Comparison of ENCODE assay signal across 8 mouse cellular contexts in the genomic region with DNA sequence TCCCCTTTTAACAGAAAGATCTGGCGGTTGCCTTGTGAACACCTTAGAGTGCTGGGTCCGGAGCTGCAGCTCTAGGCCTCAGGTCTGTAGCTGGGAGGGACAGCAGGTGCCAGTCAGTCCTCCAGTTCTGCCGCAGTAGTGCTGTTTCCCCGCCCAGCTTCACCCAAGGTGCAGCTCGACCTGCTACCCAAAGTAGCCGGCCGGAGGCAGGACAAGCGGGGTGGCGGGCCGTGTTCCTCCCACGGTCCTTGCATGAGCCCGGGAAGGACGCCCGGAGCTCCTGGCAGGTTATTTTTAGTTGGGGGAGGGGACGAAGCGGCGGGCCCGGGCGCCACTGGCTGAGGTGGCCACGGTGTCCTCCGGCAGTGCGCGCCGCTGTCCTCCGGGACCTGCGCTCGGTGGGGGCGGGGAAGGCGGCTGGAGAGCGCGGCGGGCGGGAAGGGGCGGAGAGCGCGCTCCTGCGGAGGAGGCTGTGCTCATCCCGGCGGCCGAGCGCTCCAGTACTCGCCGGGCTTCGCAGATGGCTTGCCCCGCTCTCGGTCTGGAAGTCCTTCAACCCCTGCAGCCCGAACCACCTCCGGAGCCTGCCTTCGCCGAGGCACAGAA. TPM values are rescaled to one million over a fixed set of nuclear protein-coding genes. Genes with fewer than 3 reads are reported as not detected.
DNase-seq lines count a peak whose midpoint lies in the region; ATAC-seq lines count a peak whose summit lies in the region.

A gene (plus strand): TSS at position 438 of the 606 bp plus-strand sequence.

- DNase-seq in adrenal gland, adult 18-20 months (ENCODE audit: low spot score in 2 of 2): peak; percentile 77 to 80
- DNase-seq in cerebellum, adult 9-10 months: peak; percentile 81
- DNase-seq in frontal cortex, postnatal 36 days (ENCODE audit: low spot score in 2 of 2): peak; percentile 56 to 63
- DNase-seq in hindbrain, embryonic 11.5 days (ENCODE audit: low spot score): no peak
- peak; percentile 44 to 65 for DNase-seq in layer of hippocampus, postnatal 14 days (ENCODE audit: low spot score in 2 of 2)
- peak; percentile 67 for DNase-seq in right cerebral cortex, postnatal 14 days

- peak within 1 kb of the TSS; percentile 74 for H3K9ac ChIP-seq in hindbrain, embryonic 11.5 days (ENCODE audit: low read depth, low read length)
- H3K9ac ChIP-seq in lung, embryonic 15.5 days: peak within 1 kb of the TSS; percentile 63

- H3K4me1 ChIP-seq in hindbrain, embryonic 11.5 days (replicated peaks; ENCODE audit: control insufficient read depth, insufficient read depth, low read length): peaks cover 5% of the 10 kb centered on the region; the same call in 1 of the 2 replicates
- peaks cover 26% of the 10 kb centered on the region for H3K4me1 ChIP-seq in lung, embryonic 15.5 days

- no peaks in the 10 kb centered on the region for H3K9me3 ChIP-seq in hindbrain, embryonic 11.5 days (ENCODE audit: control insufficient read depth, low read length)
- no peaks in the 10 kb centered on the region for H3K9me3 ChIP-seq in lung, embryonic 15.5 days

- WGBS in hindbrain, embryonic 11.5 days: under 1% methylated on average over 34 of the region's 50 CpGs
- 2% methylated on average over 40 of the region's 50 CpGs for WGBS in lung, embryonic 15.5 days

- peak within 1 kb of the TSS; percentile 62 for H3K4me2 ChIP-seq in hindbrain, embryonic 11.5 days (replicated peaks; ENCODE audit: low read depth, low read length)
- peak within 1 kb of the TSS; percentile 91 for H3K4me2 ChIP-seq in lung, embryonic 15.5 days

- no peaks in the 10 kb centered on the region for H3K27me3 ChIP-seq in hindbrain, embryonic 11.5 days (ENCODE audit: control insufficient read depth, insufficient read depth, low read length)
- H3K27me3 ChIP-seq in lung, embryonic 15.5 days: peaks cover 13% of the 10 kb centered on the region

- ATAC-seq in hindbrain, embryonic 11.5 days (ENCODE audit: low FRiP score): peak; percentile 89
- peak; percentile 82 for ATAC-seq in lung, embryonic 15.5 days (ENCODE audit: borderline replicate concordance, extremely low read depth, low FRiP score, low TSS enrichment)
- ATAC-seq in CD4-positive, CD25-positive, alpha-beta regulatory T cell, adult 4 months: no peak

- no peaks in the 10 kb centered on the region for H3K36me3 ChIP-seq in hindbrain, embryonic 11.5 days (ENCODE audit: control insufficient read depth, insufficient read depth, low read length)
- H3K36me3 ChIP-seq in lung, embryonic 15.5 days: no peaks in the 10 kb centered on the region

- H3K27ac ChIP-seq in hindbrain, embryonic 11.5 days (ENCODE audit: low read depth, low read length): peak within 1 kb of the TSS; percentile 18; the same call in 1 of the 2 replicates
- peak within 1 kb of the TSS; percentile 92 for H3K27ac ChIP-seq in lung, embryonic 15.5 days

- peak within 1 kb of the TSS; percentile 67 for H3K4me3 ChIP-seq in hindbrain, embryonic 11.5 days (ENCODE audit: low read depth, low read length)
- H3K4me3 ChIP-seq in lung, embryonic 15.5 days: peak within 1 kb of the TSS; percentile 71

RNA-seq across cellular contexts. Expression of the gene that starts here (rescaled TPM):
- total RNA-seq in adrenal gland, adult 18-20 months (2021): 10 to 100 TPM; 53.2 to 69.4 TPM
- polyA plus RNA-seq in hindbrain, embryonic 11.5 days (2014; fragmentation: Nextera tagmentation; extraction: Ambion mirVana): 60.7 and 81.7 TPM in 2 replicates
- 100 to 1,000 TPM; 111 to 115 TPM for total RNA-seq in layer of hippocampus, postnatal 14 days (2021)
- 74.0 and 77.2 TPM in 2 replicates for polyA plus RNA-seq in lung, embryonic 15.5 days (2015; fragmentation: Nextera tagmentation; extraction: Ambion mirVana)
- not detected for polyA plus RNA-seq in CD4-positive, CD25-positive, alpha-beta regulatory T cell, adult 4 months (2017; shearing (Covaris generic))

Comparison
In these comparisons a context has a peak if more than half of its experiments do, and no peak if none do; other contexts are left out.
1. RNA of the gene that starts here (polyA plus RNA-seq): 60.7 to 81.7 TPM in hindbrain, embryonic 11.5 days and 74.0 to 77.2 TPM in lung, embryonic 15.5 days; not detected in CD4-positive, CD25-positive, alpha-beta regulatory T cell, adult 4 months; every median in the first group is over 10 times any median in the second.